Mouse (Mus musculus) gonadal fat pad, adult 2 months (tissue): Measurements from ENCODE around the gene Insig1. TPM values are rescaled to one million over a fixed set of nuclear protein-coding genes. Genes with fewer than 3 reads are reported as not detected.
A peak's percentile ranks its signal among the peaks of the same experiment; 100 is the strongest.

Experiments used
- DNase-seq: peaks from one replicate; pipeline ENCODE4 v3.0.0-alpha.2; 2012; ENCODE audit warnings: low read depth
- polyA plus RNA-seq: library from polyadenylated mRNA; depleted of rRNA; stranded (reverse); fragments of >200 nt; gene quantifications from 2 replicates; pipeline ENCODE4 v1.2.3, GENCODE M21; 2012

Gene Insig1
- polyA plus RNA-seq, 1 experiment, result 165 TPM

DNA sequence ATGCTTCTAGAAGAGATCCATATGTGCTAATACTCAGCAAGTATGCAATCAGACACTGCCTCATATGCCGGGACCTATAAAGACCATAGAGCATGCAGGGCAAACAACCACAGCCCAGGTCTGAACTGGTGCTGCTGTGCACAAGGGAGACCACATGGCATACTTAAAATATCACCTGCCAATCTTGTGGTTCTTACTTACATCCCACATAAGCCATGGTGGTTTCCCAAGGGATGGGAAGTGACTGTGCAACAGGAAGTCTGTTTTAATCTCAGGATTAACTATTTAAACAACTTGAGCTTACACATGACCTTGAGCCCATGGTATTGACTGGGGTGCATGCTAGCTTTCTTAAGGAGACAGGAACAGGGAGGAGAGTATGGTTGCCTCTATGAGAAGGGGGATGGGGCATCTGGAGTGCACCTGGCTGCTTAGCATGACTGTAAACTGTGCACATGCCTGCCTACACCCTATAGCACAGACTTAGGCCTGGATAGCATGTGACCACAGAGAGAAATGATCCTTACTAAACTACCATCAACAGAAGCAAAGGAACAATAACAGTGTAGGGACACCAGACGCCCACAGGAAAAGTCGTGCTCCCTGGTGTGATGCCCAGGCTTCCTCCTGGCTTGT lies 7.1 kb upstream of the Insig1 start:
- DNase-seq, result peak; percentile 64

- DNase-seq, result no peak
Observed at GRCm38 (mm10) chr5:28065275-28065674, 5.9 kb upstream of the Insig1 start.

- no peak for DNase-seq
Observed at GRCm38 (mm10) chr5:28066311-28066710, 4.9 kb upstream of the Insig1 start.

GRCm38 (mm10) chr5:28070149-28070827 lies 875 bp upstream of the Insig1 start:
- DNase-seq, result peak; percentile 70

- peak; percentile 57 for DNase-seq
Observed at GRCm38 (mm10) chr5:28071456-28072223, 477 bp downstream of the Insig1 start.

DNA sequence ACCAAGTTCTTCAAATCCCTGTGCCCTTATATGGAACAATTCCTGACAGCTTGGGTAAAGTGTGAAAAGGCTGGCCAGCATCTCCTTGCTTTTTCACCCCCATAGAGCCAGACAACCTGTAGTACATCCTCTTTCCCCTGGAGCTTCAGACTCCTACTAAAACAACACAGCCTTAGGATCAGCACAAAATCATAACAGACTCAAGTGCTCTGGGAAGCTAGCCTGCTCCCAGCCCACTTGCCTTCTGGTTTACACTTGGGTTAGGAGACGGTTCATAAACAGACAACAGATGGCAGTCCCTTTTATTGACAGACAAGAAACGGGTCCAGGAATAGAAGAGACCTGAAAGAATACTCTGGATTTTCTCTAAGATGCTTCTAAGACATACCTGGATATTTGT lies 8.3 kb downstream of the Insig1 start:
- no peak for DNase-seq

- no peak for DNase-seq
Observed at GRCm38 (mm10) chr5:28081127-28081526, 10.0 kb downstream of the Insig1 start.

- DNase-seq, result no peak
Observed at GRCm38 (mm10) chr5:28081822-28082221, 10.7 kb downstream of the Insig1 start.

GRCm38 (mm10) chr5:28082312-28082711 lies 11.1 kb downstream of the Insig1 start:
- DNase-seq, result no peak

GRCm38 (mm10) chr5:28082796-28083195 lies 11.6 kb downstream of the Insig1 start:
- DNase-seq, result no peak

- DNase-seq, result no peak
Observed at GRCm38 (mm10) chr5:28084743-28085142, 13.6 kb downstream of the Insig1 start.

GRCm38 (mm10) chr5:28090547-28090946 lies 19.4 kb downstream of the Insig1 start:
- no peak for DNase-seq

- no peak for DNase-seq
Observed at GRCm38 (mm10) chr5:28092327-28092726, 21.2 kb downstream of the Insig1 start.

- DNase-seq, result no peak
Observed at GRCm38 (mm10) chr5:28093874-28094273, 22.7 kb downstream of the Insig1 start.

DNA sequence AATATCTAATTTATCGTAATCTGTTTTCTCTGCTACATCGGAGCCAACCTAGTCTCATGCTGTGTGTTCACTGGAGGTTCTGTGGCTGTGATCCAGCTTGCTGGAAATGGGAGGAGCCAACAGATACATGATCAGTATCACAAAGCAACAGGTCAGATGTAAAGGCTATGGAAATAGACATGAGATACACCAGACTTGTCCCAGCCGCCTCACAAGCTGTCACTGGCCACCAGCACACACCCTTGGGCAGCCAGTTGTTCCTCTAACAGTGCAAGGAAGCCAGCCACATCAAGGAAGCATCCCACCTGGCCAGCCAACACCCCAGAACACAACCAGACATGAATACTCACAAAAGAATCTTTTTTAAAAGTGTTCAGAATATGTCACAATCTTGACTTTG lies 23.2 kb downstream of the Insig1 start:
- DNase-seq, result no peak

GRCm38 (mm10) chr5:28094846-28095245 lies 23.7 kb downstream of the Insig1 start:
- no peak for DNase-seq

DNA sequence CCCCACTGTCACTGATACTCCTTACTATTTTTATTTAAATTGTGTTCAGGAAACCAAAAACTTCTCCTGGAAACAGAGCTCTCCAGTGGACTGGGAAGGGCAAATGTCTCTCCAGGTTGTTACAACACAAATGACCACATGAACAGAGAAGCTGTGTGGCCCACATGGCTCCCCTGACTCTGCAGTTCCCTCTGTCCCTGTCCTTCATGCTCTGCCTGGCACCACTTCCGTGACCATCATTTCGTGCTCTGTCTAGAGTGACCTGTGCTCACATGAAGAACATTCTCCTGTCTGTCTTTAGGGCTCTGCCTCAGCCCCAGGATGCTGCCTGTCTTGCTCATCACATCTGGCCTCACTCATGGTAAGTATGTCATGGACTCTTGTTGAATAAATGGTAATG lies 24.5 kb downstream of the Insig1 start:
- no peak for DNase-seq

DNA sequence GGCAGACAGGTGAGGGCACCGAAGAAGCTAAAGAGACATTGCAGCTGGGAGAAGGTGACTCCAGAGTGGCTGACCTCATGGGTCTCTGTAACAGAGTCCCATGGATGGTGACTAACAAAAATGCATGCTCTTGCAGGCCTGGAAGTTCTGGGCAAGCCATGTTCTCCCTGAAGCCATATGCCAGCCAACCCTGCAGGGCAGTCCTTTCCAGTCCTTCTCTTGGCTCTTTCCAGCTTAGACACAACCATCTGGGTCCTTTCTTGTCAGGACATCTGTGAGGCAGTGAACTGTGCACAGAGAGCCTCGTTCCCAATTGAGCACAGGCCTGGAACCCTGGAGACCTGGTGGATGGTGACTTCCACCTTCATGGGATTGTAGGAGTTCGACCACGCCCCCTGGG lies 35.8 kb downstream of the Insig1 start:
- DNase-seq, result no peak

DNA sequence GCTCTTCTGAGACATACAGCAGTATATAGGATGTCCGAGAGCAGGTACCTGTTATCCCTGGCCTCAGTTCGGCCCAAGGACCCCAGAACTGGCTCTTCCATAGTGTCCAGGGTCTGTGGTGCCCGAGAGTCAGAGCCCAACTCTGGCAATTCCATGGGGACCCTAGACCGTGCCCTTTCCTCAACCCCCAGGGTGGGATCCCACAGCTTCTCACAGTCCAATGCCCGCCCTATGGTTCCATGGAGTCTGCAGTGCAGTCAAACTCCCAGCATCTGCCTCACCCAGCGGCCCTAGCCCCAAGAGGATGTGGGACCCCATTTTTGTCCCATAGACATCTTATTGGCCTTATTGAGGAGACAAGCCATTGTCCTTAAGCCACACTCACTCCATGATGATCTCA lies 36.8 kb downstream of the Insig1 start:
- no peak for DNase-seq

DNA sequence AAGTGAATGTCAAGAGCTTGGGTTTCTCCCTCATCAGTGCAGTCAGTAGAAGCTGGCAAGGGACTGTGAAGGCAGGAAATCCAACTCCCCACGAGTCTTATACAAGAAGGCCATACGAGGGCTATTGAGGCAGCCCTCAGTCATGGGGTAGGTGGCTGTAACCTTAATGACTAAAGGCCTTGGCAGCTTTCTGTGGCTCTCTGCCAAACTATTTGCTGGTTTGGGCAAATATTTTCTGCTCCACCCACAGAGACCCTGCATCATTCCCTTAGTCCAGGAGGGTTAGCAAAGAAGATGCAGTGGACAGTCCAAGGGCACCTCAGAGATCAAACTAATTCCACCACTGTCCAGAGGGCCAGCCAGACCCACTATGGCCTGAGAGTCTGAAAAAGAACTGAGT lies 39.7 kb downstream of the Insig1 start:
- DNase-seq, result no peak

DNA sequence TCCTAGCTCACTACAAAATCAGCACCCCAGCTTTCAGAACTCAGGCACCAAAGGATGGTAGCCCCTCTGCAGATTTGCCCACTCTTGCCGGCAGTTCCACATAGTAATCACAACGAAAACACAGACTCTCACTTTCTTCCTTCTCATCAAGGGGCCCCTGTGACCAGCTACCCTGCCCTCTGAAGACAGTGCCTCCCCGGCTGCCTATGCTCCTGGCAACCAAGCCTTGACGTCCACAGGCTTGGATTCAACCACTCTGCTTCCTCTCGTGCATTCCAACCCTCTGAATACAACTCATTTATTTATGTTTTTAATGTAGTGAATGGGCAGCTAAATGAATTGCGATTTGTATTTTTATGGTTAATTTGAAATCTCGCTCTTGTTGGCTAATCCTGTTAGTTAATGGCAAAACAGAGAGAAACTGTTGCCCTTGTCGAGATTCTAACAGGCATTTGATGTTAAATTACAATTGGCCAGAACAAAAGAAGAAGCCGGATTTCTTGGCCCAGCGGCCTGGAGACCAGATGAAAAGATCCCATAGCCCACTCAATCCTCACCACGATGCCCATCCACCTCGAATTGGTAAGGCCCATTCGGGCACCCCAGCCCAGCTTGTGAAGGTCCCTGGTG lies 46.2 kb downstream of the Insig1 start:
- no peak for DNase-seq

- no peak for DNase-seq
Observed at GRCm38 (mm10) chr5:28117882-28118530, 46.8 kb downstream of the Insig1 start.
